Comparison of ENCODE assay signal across 8 mouse cellular contexts in genomic region chr10:89744341-89744740, GRCm38 (mm10). TPM values are rescaled to one million over a fixed set of nuclear protein-coding genes. Genes with fewer than 3 reads are reported as not detected.
A peak's percentile ranks its signal among the peaks of the same experiment; 100 is the strongest.
DNase-seq lines count a peak whose midpoint lies in the region; ATAC-seq lines count a peak whose summit lies in the region.

No protein-coding gene starts in this region.

- H3K4me3 ChIP-seq in kidney, embryonic 14.5 days (ENCODE audit: low read length), result peak overlapping the region; percentile 98
- peak overlapping the region; percentile 87 for H3K4me3 ChIP-seq in brown adipose tissue, adult 24 weeks (ENCODE audit: insufficient read depth, low read depth, low read length)
- peak overlapping the region; percentile 93 for H3K4me3 ChIP-seq in hindbrain, embryonic 10.5 days
- H3K4me3 ChIP-seq in midbrain, embryonic 11.5 days (ENCODE audit: low read depth, low read length), result peak overlapping the region; percentile 94; the same call in 1 of the 2 replicates

- ATAC-seq in kidney, embryonic 14.5 days (ENCODE audit: low FRiP score, low TSS enrichment), result no peak
- no peak; the same call in 1 of the 2 replicates for ATAC-seq in midbrain, embryonic 11.5 days (ENCODE audit: low FRiP score)

- no peak overlapping the region for H3K9ac ChIP-seq in kidney, embryonic 14.5 days (ENCODE audit: low read depth, low read length)
- H3K9ac ChIP-seq in midbrain, embryonic 11.5 days (ENCODE audit: low read length), result no peak overlapping the region

- H3K36me3 ChIP-seq in kidney, embryonic 14.5 days (ENCODE audit: control insufficient read depth, insufficient read depth, low read length), result no peaks in the 10 kb centered on the region
- H3K36me3 ChIP-seq in hindbrain, embryonic 10.5 days, result no peaks in the 10 kb centered on the region
- no peaks in the 10 kb centered on the region for H3K36me3 ChIP-seq in midbrain, embryonic 11.5 days (ENCODE audit: control insufficient read depth, insufficient read depth, low read length)

- H3K4me1 ChIP-seq in kidney, embryonic 14.5 days (ENCODE audit: control insufficient read depth, insufficient read depth, low read length), result 0 out of 2 replicates have a peak, but pooled peaks cover 3% of the 10 kb centered on the region
- H3K4me1 ChIP-seq in brown adipose tissue, adult 24 weeks (ENCODE audit: control insufficient read depth, insufficient read depth, insufficient read length, low read length), result peaks cover 2% of the 10 kb centered on the region; the same call in 1 of the 2 replicates
- peaks cover 16% of the 10 kb centered on the region for H3K4me1 ChIP-seq in hindbrain, embryonic 10.5 days (replicated peaks)
- H3K4me1 ChIP-seq in midbrain, embryonic 11.5 days (ENCODE audit: control insufficient read depth, insufficient read depth, low read length), result peaks cover 2% of the 10 kb centered on the region; the same call in 1 of the 2 replicates

- no peaks in the 10 kb centered on the region for H3K9me3 ChIP-seq in kidney, embryonic 14.5 days (ENCODE audit: control insufficient read depth, low read length)
- H3K9me3 ChIP-seq in hindbrain, embryonic 10.5 days, result no peaks in the 10 kb centered on the region
- no peaks in the 10 kb centered on the region for H3K9me3 ChIP-seq in midbrain, embryonic 11.5 days (ENCODE audit: control insufficient read depth, low read length)

- H3K27me3 ChIP-seq in kidney, embryonic 14.5 days (ENCODE audit: control insufficient read depth, insufficient read depth, low read length), result no peaks in the 10 kb centered on the region
- no peaks in the 10 kb centered on the region for H3K27me3 ChIP-seq in hindbrain, embryonic 10.5 days (ENCODE audit: insufficient read depth, poor library complexity, severe bottlenecking)
- H3K27me3 ChIP-seq in midbrain, embryonic 11.5 days (ENCODE audit: control insufficient read depth, insufficient read depth, low read length), result no peaks in the 10 kb centered on the region

- H3K27ac ChIP-seq in kidney, embryonic 14.5 days (ENCODE audit: low read depth, low read length), result no peak overlapping the region
- peak overlapping the region; percentile 41; the same call in 1 of the 2 replicates for H3K27ac ChIP-seq in brown adipose tissue, adult 24 weeks (replicated peaks; ENCODE audit: low read depth, low read length)
- H3K27ac ChIP-seq in hindbrain, embryonic 10.5 days, result no peak overlapping the region
- H3K27ac ChIP-seq in midbrain, embryonic 11.5 days (ENCODE audit: low read depth, low read length), result no peak overlapping the region

- 32% methylated on average over 3 of the region's 3 CpGs for WGBS in kidney, embryonic 14.5 days
- WGBS in hindbrain, embryonic 10.5 days, result 31% methylated on average over 3 of the region's 3 CpGs
- WGBS in midbrain, embryonic 11.5 days, result 39% methylated on average over 3 of the region's 3 CpGs

- H3K4me2 ChIP-seq in kidney, embryonic 14.5 days (replicated peaks; ENCODE audit: low read depth, low read length), result peak overlapping the region; percentile 35
- peak overlapping the region; percentile 32; the same call in 1 of the 2 replicates for H3K4me2 ChIP-seq in midbrain, embryonic 11.5 days

- no peak for DNase-seq in kidney, adult 8-10 months
- no peak for DNase-seq in hindbrain, embryonic 10.5 days (ENCODE audit: low spot score)
- DNase-seq in midbrain, embryonic 11.5 days (ENCODE audit: low spot score, missing footprints), result no peak
- DNase-seq in embryo, embryonic 10 days (ENCODE audit: low spot score), result no peak
- DNase-seq in frontal cortex, adult 2 months (ENCODE audit: extremely low spot score in 1 of 2, low spot score in 1 of 2), result no peak
- DNase-seq in spleen, postnatal 10 days (ENCODE audit: low spot score in 2 of 2), result no peak

RNA-seq across cellular contexts. Expression of gene Uhrf1bp1l, which starts 0.5 kb away (rescaled TPM):
- polyA plus RNA-seq in kidney, embryonic 14.5 days (2014; fragmentation: Nextera tagmentation; extraction: Ambion mirVana), result 22.9 and 38.0 TPM in 2 replicates
- polyA plus RNA-seq in brown adipose tissue, adult 24 weeks (2012; ENCODE audit: insufficient read depth, insufficient read length, missing spikeins), result 11.4 and 12.1 TPM in 2 replicates
- 27.6 and 28.4 TPM in 2 replicates for polyA plus RNA-seq in hindbrain, embryonic 10.5 days (2016; fragmentation: Nextera tagmentation; extraction: Ambion mirVana)
- 28.8 and 30.4 TPM in 2 replicates for polyA plus RNA-seq in midbrain, embryonic 11.5 days (2014; fragmentation: Nextera tagmentation; extraction: Ambion mirVana)
- polyA plus RNA-seq in frontal cortex, adult 2 months (2012; rRNA removed), result 46.4 and 49.1 TPM in 2 replicates

RNA-seq across cellular contexts. Expression of gene Actr6, which starts 12.2 kb away (rescaled TPM):
- 36.3 and 48.7 TPM in 2 replicates for polyA plus RNA-seq in kidney, embryonic 14.5 days (2014; fragmentation: Nextera tagmentation; extraction: Ambion mirVana)
- polyA plus RNA-seq in brown adipose tissue, adult 24 weeks (2012; ENCODE audit: insufficient read depth, insufficient read length, missing spikeins), result 22.2 and 27.0 TPM in 2 replicates
- 36.3 and 37.2 TPM in 2 replicates for polyA plus RNA-seq in hindbrain, embryonic 10.5 days (2016; fragmentation: Nextera tagmentation; extraction: Ambion mirVana)
- polyA plus RNA-seq in midbrain, embryonic 11.5 days (2014; fragmentation: Nextera tagmentation; extraction: Ambion mirVana), result 42.5 and 47.8 TPM in 2 replicates
- 18.3 and 19.1 TPM in 2 replicates for polyA plus RNA-seq in frontal cortex, adult 2 months (2012; rRNA removed)

RNA-seq across cellular contexts. Expression of gene Scyl2, which starts 58.3 kb away (rescaled TPM):
- 9.2 and 16.0 TPM in 2 replicates for polyA plus RNA-seq in kidney, embryonic 14.5 days (2014; fragmentation: Nextera tagmentation; extraction: Ambion mirVana)
- polyA plus RNA-seq in brown adipose tissue, adult 24 weeks (2012; ENCODE audit: insufficient read depth, insufficient read length, missing spikeins), result 15.6 and 19.9 TPM in 2 replicates
- 8.3 and 9.9 TPM in 2 replicates for polyA plus RNA-seq in hindbrain, embryonic 10.5 days (2016; fragmentation: Nextera tagmentation; extraction: Ambion mirVana)
- 26.2 and 31.9 TPM in 2 replicates for polyA plus RNA-seq in midbrain, embryonic 11.5 days (2014; fragmentation: Nextera tagmentation; extraction: Ambion mirVana)
- 28.9 and 31.0 TPM in 2 replicates for polyA plus RNA-seq in frontal cortex, adult 2 months (2012; rRNA removed)
